Mouse (Mus musculus): ENCODE measurements around the gene Sun2. TPM values are rescaled to one million over a fixed set of nuclear protein-coding genes. Genes with fewer than 3 reads are reported as not detected.
A peak's percentile ranks its signal among the peaks of the same experiment; 100 is the strongest.

Gene Sun2
- polyA plus RNA-seq, 1 experiment from 2014 or later, result 10.2 TPM

GRCm38 (mm10) chr15:79774117-79775027, 32.0 kb upstream of the Sun2 start:
- Histone ChIP-seq H3K9ac (ENCODE audit: low read length) (peak overlapping the region; percentile 70), H3K4me2 (ENCODE audit: low read depth) (peak overlapping the region; percentile 63), H3K4me1 (ENCODE audit: control insufficient read depth, insufficient read depth, low read length) (peaks cover 12% of the 10 kb centered on the region), H3K9me3 (ENCODE audit: control insufficient read depth, low read length) (no peaks in the 10 kb centered on the region), H3K36me3 (ENCODE audit: control insufficient read depth, insufficient read depth, low read length) (no peaks in the 10 kb centered on the region), H3K27me3 (ENCODE audit: control insufficient read depth, insufficient read depth, low read length) (no peaks in the 10 kb centered on the region), H3K27ac (ENCODE audit: low read depth, low read length) (no peak overlapping the region), H3K4me3 (ENCODE audit: low read depth, low read length) (peak overlapping the region; percentile 68)
- ATAC-seq (ENCODE audit: insufficient read depth, low FRiP score, low TSS enrichment) (peak; percentile 98), DNase-seq (ENCODE audit: low spot score) (peak; percentile 94)
- WGBS, result 1% methylated on average over 48 of the region's 50 CpGs

- H3K9me3 ChIP-seq (ENCODE audit: control insufficient read depth, low read length), result no peaks in the 10 kb centered on the region
- H3K4me3 ChIP-seq (ENCODE audit: low read depth, low read length), result no peak overlapping the region
- no peaks in the 10 kb centered on the region for H3K36me3 ChIP-seq (ENCODE audit: control insufficient read depth, insufficient read depth, low read length)
- H3K27ac ChIP-seq (ENCODE audit: low read depth, low read length), result no peak overlapping the region
- H3K9ac ChIP-seq (ENCODE audit: low read length), result no peak overlapping the region
- H3K4me1 ChIP-seq (ENCODE audit: control insufficient read depth, insufficient read depth, low read length), result peaks cover 12% of the 10 kb centered on the region
- H3K27me3 ChIP-seq (ENCODE audit: control insufficient read depth, insufficient read depth, low read length), result no peaks in the 10 kb centered on the region
- DNase-seq (ENCODE audit: low spot score), result no peak
- H3K4me2 ChIP-seq (ENCODE audit: low read depth), result no peak overlapping the region
- ATAC-seq (ENCODE audit: insufficient read depth, low FRiP score, low TSS enrichment), result no peak
- 65% methylated on average over 21 of the region's 21 CpGs for WGBS
Observed at GRCm38 (mm10) chr15:79770629-79771240, 28.4 kb upstream of the Sun2 start.

GRCm38 (mm10) chr15:79768302-79768701, 26.0 kb upstream of the Sun2 start:
- H3K27me3 ChIP-seq (ENCODE audit: control insufficient read depth, insufficient read depth, low read length), result no peaks in the 10 kb centered on the region
- no peaks in the 10 kb centered on the region for H3K9me3 ChIP-seq (ENCODE audit: control insufficient read depth, low read length)
- 62% methylated on average over 6 of the region's 6 CpGs for WGBS
- H3K9ac ChIP-seq (ENCODE audit: low read length), result no peak overlapping the region
- no peak overlapping the region for H3K27ac ChIP-seq (ENCODE audit: low read depth, low read length)
- no peaks in the 10 kb centered on the region; the same call in 1 of the 2 replicates for H3K36me3 ChIP-seq (ENCODE audit: control insufficient read depth, insufficient read depth, low read length)
- H3K4me2 ChIP-seq (ENCODE audit: low read depth), result no peak overlapping the region
- H3K4me1 ChIP-seq (ENCODE audit: control insufficient read depth, insufficient read depth, low read length), result peaks cover under 1% of the 10 kb centered on the region; the same call in 1 of the 2 replicates
- no peak overlapping the region for H3K4me3 ChIP-seq (ENCODE audit: low read depth, low read length)
- DNase-seq (ENCODE audit: low spot score), result no peak
- no peak for ATAC-seq (ENCODE audit: insufficient read depth, low FRiP score, low TSS enrichment)

- no peak for DNase-seq (ENCODE audit: low spot score)
- H3K4me1 ChIP-seq (ENCODE audit: control insufficient read depth, insufficient read depth, low read length), result no peaks in the 10 kb centered on the region
- no peak overlapping the region for H3K9ac ChIP-seq (ENCODE audit: low read length)
- 89% methylated on average over 16 of the region's 16 CpGs for WGBS
- no peaks in the 10 kb centered on the region for H3K9me3 ChIP-seq (ENCODE audit: control insufficient read depth, low read length)
- H3K4me2 ChIP-seq (ENCODE audit: low read depth), result no peak overlapping the region
- ATAC-seq (ENCODE audit: insufficient read depth, low FRiP score, low TSS enrichment), result no peak
- no peaks in the 10 kb centered on the region for H3K27me3 ChIP-seq (ENCODE audit: control insufficient read depth, insufficient read depth, low read length)
- no peak overlapping the region for H3K4me3 ChIP-seq (ENCODE audit: low read depth, low read length)
- no peaks in the 10 kb centered on the region; the same call in 1 of the 2 replicates for H3K36me3 ChIP-seq (ENCODE audit: control insufficient read depth, insufficient read depth, low read length)
- H3K27ac ChIP-seq (ENCODE audit: low read depth, low read length), result no peak overlapping the region
Observed at GRCm38 (mm10) chr15:79767327-79767961, 25.1 kb upstream of the Sun2 start.

GRCm38 (mm10) chr15:79766586-79767071, 24.3 kb upstream of the Sun2 start:
- DNase-seq (ENCODE audit: low spot score) (no peak), ATAC-seq (ENCODE audit: insufficient read depth, low FRiP score, low TSS enrichment) (no peak)
- Histone ChIP-seq H3K9ac (ENCODE audit: low read length) (no peak overlapping the region), H3K4me1 (ENCODE audit: control insufficient read depth, insufficient read depth, low read length) (no peaks in the 10 kb centered on the region), H3K4me3 (ENCODE audit: low read depth, low read length) (no peak overlapping the region), H3K4me2 (ENCODE audit: low read depth) (no peak overlapping the region), H3K9me3 (ENCODE audit: control insufficient read depth, low read length) (no peaks in the 10 kb centered on the region), H3K27ac (ENCODE audit: low read depth, low read length) (no peak overlapping the region), H3K36me3 (ENCODE audit: control insufficient read depth, insufficient read depth, low read length) (no peaks in the 10 kb centered on the region; the same call in 1 of the 2 replicates), H3K27me3 (ENCODE audit: control insufficient read depth, insufficient read depth, low read length) (no peaks in the 10 kb centered on the region)
- WGBS, result 94% methylated on average over 10 of the region's 10 CpGs

GRCm38 (mm10) chr15:79766168-79766567, 23.8 kb upstream of the Sun2 start:
- Histone ChIP-seq H3K4me1 (ENCODE audit: control insufficient read depth, insufficient read depth, low read length) (no peaks in the 10 kb centered on the region), H3K9me3 (ENCODE audit: control insufficient read depth, low read length) (no peaks in the 10 kb centered on the region), H3K4me3 (ENCODE audit: low read depth, low read length) (no peak overlapping the region), H3K27me3 (ENCODE audit: control insufficient read depth, insufficient read depth, low read length) (no peaks in the 10 kb centered on the region), H3K4me2 (ENCODE audit: low read depth) (no peak overlapping the region), H3K27ac (ENCODE audit: low read depth, low read length) (no peak overlapping the region), H3K9ac (ENCODE audit: low read length) (no peak overlapping the region), H3K36me3 (ENCODE audit: control insufficient read depth, insufficient read depth, low read length) (no peaks in the 10 kb centered on the region; the same call in 1 of the 2 replicates)
- DNase-seq (ENCODE audit: low spot score), result no peak
- WGBS, result 69% methylated on average over 10 of the region's 10 CpGs
- ATAC-seq (ENCODE audit: insufficient read depth, low FRiP score, low TSS enrichment), result no peak

- ATAC-seq (ENCODE audit: insufficient read depth, low FRiP score, low TSS enrichment) (no peak), DNase-seq (ENCODE audit: low spot score) (no peak)
- no peaks in the 10 kb centered on the region for H3K4me1 ChIP-seq (ENCODE audit: control insufficient read depth, insufficient read depth, low read length)
- H3K4me3 ChIP-seq (ENCODE audit: low read depth, low read length), result no peak overlapping the region
- no peaks in the 10 kb centered on the region; the same call in 1 of the 2 replicates for H3K36me3 ChIP-seq (ENCODE audit: control insufficient read depth, insufficient read depth, low read length)
- 80% methylated on average over 2 of the region's 2 CpGs for WGBS
- no peaks in the 10 kb centered on the region for H3K9me3 ChIP-seq (ENCODE audit: control insufficient read depth, low read length)
- H3K27me3 ChIP-seq (ENCODE audit: control insufficient read depth, insufficient read depth, low read length), result no peaks in the 10 kb centered on the region
- H3K9ac ChIP-seq (ENCODE audit: low read length), result no peak overlapping the region
- no peak overlapping the region for H3K27ac ChIP-seq (ENCODE audit: low read depth, low read length)
- no peak overlapping the region for H3K4me2 ChIP-seq (ENCODE audit: low read depth)
Observed at GRCm38 (mm10) chr15:79765361-79765760, 23.0 kb upstream of the Sun2 start.

GRCm38 (mm10) chr15:79764539-79765267, 22.4 kb upstream of the Sun2 start:
- 81% methylated on average over 11 of the region's 11 CpGs for WGBS
- no peak for ATAC-seq (ENCODE audit: insufficient read depth, low FRiP score, low TSS enrichment)
- H3K36me3 ChIP-seq (ENCODE audit: control insufficient read depth, insufficient read depth, low read length), result no peaks in the 10 kb centered on the region; the same call in 1 of the 2 replicates

More at GRCm38 (mm10) chr15:79764539-79765267, 22.4 kb upstream of the Sun2 start:
- DNase-seq (ENCODE audit: low spot score), result no peak
- H3K4me1 ChIP-seq (ENCODE audit: control insufficient read depth, insufficient read depth, low read length), result no peaks in the 10 kb centered on the region
- no peak overlapping the region for H3K27ac ChIP-seq (ENCODE audit: low read depth, low read length)
- H3K4me3 ChIP-seq (ENCODE audit: low read depth, low read length), result no peak overlapping the region
- no peak overlapping the region for H3K4me2 ChIP-seq (ENCODE audit: low read depth)
- no peak overlapping the region for H3K9ac ChIP-seq (ENCODE audit: low read length)
- H3K9me3 ChIP-seq (ENCODE audit: control insufficient read depth, low read length), result no peaks in the 10 kb centered on the region
- no peaks in the 10 kb centered on the region for H3K27me3 ChIP-seq (ENCODE audit: control insufficient read depth, insufficient read depth, low read length)

Data from neural tube, embryonic 11.5 days (tissue).